Mouse (Mus musculus): Measurements from ENCODE around the gene Olfr703. TPM values are rescaled to one million over a fixed set of nuclear protein-coding genes. Genes with fewer than 3 reads are reported as not detected.

Olfr703 gene
- not detected in 2 replicates for polyA plus RNA-seq (2016; fragmentation: Nextera tagmentation; extraction: Ambion mirVana)

- Histone ChIP-seq H3K9me3 (replicated peaks) (no peaks in the 10 kb centered on the region), H3K27ac (replicated peaks) (no peak within 1 kb of the TSS), H3K27me3 (ENCODE audit: low read depth, poor library complexity, severe bottlenecking) (no peaks in the 10 kb centered on the region), H3K4me1 (no peaks in the 10 kb centered on the region), H3K4me3 (no peak within 1 kb of the TSS), H3K36me3 (no peaks in the 10 kb centered on the region)
- no peak for DNase-seq (ENCODE audit: low spot score)
- 61% methylated on average over 2 of the region's 2 CpGs for WGBS
Measured at GRCm38 (mm10) chr7:106843060-106843459, at the start of gene Olfr703. TSS of gene Olfr703 (plus strand) at chr7:106843360.

- no peak within 1 kb of the TSS for H3K27ac ChIP-seq (replicated peaks)
- WGBS = 91% methylated on average over 1 of the region's 1 CpGs
- H3K36me3 ChIP-seq = no peaks in the 10 kb centered on the region
- no peaks in the 10 kb centered on the region for H3K9me3 ChIP-seq (replicated peaks)
- H3K4me1 ChIP-seq = no peaks in the 10 kb centered on the region
- no peaks in the 10 kb centered on the region for H3K27me3 ChIP-seq (ENCODE audit: low read depth, poor library complexity, severe bottlenecking)
- H3K4me3 ChIP-seq = no peak within 1 kb of the TSS
- DNase-seq (ENCODE audit: low spot score) = no peak
Measured at GRCm38 (mm10) chr7:106808734-106809133, 34.4 kb upstream of the Olfr703 start, which contains the start of gene Olfr700. TSS of gene Olfr700 (minus strand) at chr7:106808834.

GRCm38 (mm10) chr7:106813829-106814228, 29.3 kb upstream of the Olfr703 start, which contains the start of gene Olfr701:
TSS of gene Olfr701 (plus strand) at chr7:106814129.
- no peaks in the 10 kb centered on the region for H3K9me3 ChIP-seq (replicated peaks)
- no peak for DNase-seq (ENCODE audit: low spot score)
- H3K4me3 ChIP-seq = no peak within 1 kb of the TSS
- 77% methylated on average over 2 of the region's 2 CpGs for WGBS
- H3K27ac ChIP-seq (replicated peaks) = no peak within 1 kb of the TSS
- no peaks in the 10 kb centered on the region for H3K27me3 ChIP-seq (ENCODE audit: low read depth, poor library complexity, severe bottlenecking)
- H3K36me3 ChIP-seq = no peaks in the 10 kb centered on the region
- H3K4me1 ChIP-seq = no peaks in the 10 kb centered on the region

GRCm38 (mm10) chr7:106815775-106816174, 27.4 kb upstream of the Olfr703 start:
- H3K4me1 ChIP-seq = no peaks in the 10 kb centered on the region
- H3K27ac ChIP-seq (replicated peaks) = no peak overlapping the region
- no peaks in the 10 kb centered on the region for H3K36me3 ChIP-seq
- no peaks in the 10 kb centered on the region for H3K27me3 ChIP-seq (ENCODE audit: low read depth, poor library complexity, severe bottlenecking)
- no peak for DNase-seq (ENCODE audit: low spot score)
- no peaks in the 10 kb centered on the region for H3K9me3 ChIP-seq (replicated peaks)
- WGBS = 78% methylated on average over 2 of the region's 2 CpGs
- H3K4me3 ChIP-seq = no peak overlapping the region

- H3K27ac ChIP-seq (replicated peaks) = no peak overlapping the region
- H3K4me1 ChIP-seq = no peaks in the 10 kb centered on the region
- H3K9me3 ChIP-seq (replicated peaks) = no peaks in the 10 kb centered on the region
- DNase-seq (ENCODE audit: low spot score) = no peak
- no peaks in the 10 kb centered on the region for H3K27me3 ChIP-seq (ENCODE audit: low read depth, poor library complexity, severe bottlenecking)
- no peak overlapping the region for H3K4me3 ChIP-seq
- no peaks in the 10 kb centered on the region for H3K36me3 ChIP-seq
Measured at GRCm38 (mm10) chr7:106818414-106818813, 24.7 kb upstream of the Olfr703 start.

GRCm38 (mm10) chr7:106833793-106834192, 9.4 kb upstream of the Olfr703 start, which contains the start of gene Olfr702:
TSS of gene Olfr702 (minus strand) at chr7:106833893.
- H3K27me3 ChIP-seq (ENCODE audit: low read depth, poor library complexity, severe bottlenecking) = no peaks in the 10 kb centered on the region
- H3K4me3 ChIP-seq = no peak within 1 kb of the TSS
- no peak for DNase-seq (ENCODE audit: low spot score)
- no peaks in the 10 kb centered on the region for H3K4me1 ChIP-seq
- H3K9me3 ChIP-seq (replicated peaks) = no peaks in the 10 kb centered on the region
- no peak within 1 kb of the TSS for H3K27ac ChIP-seq (replicated peaks)
- H3K36me3 ChIP-seq = no peaks in the 10 kb centered on the region

- H3K9me3 ChIP-seq (replicated peaks) = no peaks in the 10 kb centered on the region; the same call in 1 of the 2 replicates
- no peaks in the 10 kb centered on the region for H3K36me3 ChIP-seq
- no peaks in the 10 kb centered on the region for H3K4me1 ChIP-seq
- H3K27ac ChIP-seq (replicated peaks) = no peak within 1 kb of the TSS
- no peaks in the 10 kb centered on the region for H3K27me3 ChIP-seq (ENCODE audit: low read depth, poor library complexity, severe bottlenecking)
- no peak within 1 kb of the TSS for H3K4me3 ChIP-seq
- no peak for DNase-seq (ENCODE audit: low spot score)
Measured at GRCm38 (mm10) chr7:106862885-106863284, 19.7 kb downstream of the Olfr703 start, which contains the start of gene Olfr704. TSS of gene Olfr704 (plus strand) at chr7:106863185.

GRCm38 (mm10) chr7:106876791-106877190, 33.6 kb downstream of the Olfr703 start, which contains the start of gene Olfr705:
TSS of gene Olfr705 (minus strand) at chr7:106876891.
- no peaks in the 10 kb centered on the region for H3K27me3 ChIP-seq (ENCODE audit: low read depth, poor library complexity, severe bottlenecking)
- no peaks in the 10 kb centered on the region for H3K4me1 ChIP-seq
- 80% methylated on average over 3 of the region's 3 CpGs for WGBS
- H3K9me3 ChIP-seq (replicated peaks) = no peaks in the 10 kb centered on the region; the same call in 1 of the 2 replicates
- DNase-seq (ENCODE audit: low spot score) = no peak
- no peak within 1 kb of the TSS for H3K4me3 ChIP-seq
- H3K27ac ChIP-seq (replicated peaks) = no peak within 1 kb of the TSS
- H3K36me3 ChIP-seq = no peaks in the 10 kb centered on the region

- Histone ChIP-seq H3K27me3 (ENCODE audit: low read depth, poor library complexity, severe bottlenecking) (no peaks in the 10 kb centered on the region), H3K4me3 (no peak within 1 kb of the TSS), H3K4me1 (no peaks in the 10 kb centered on the region), H3K36me3 (no peaks in the 10 kb centered on the region), H3K9me3 (replicated peaks) (no peaks in the 10 kb centered on the region), H3K27ac (replicated peaks) (no peak within 1 kb of the TSS)
- WGBS = 75% methylated on average over 2 of the region's 2 CpGs
- DNase-seq (ENCODE audit: low spot score) = no peak
Measured at GRCm38 (mm10) chr7:106888062-106888461, 44.9 kb downstream of the Olfr703 start, which contains the start of gene Olfr706. TSS of gene Olfr706 (minus strand) at chr7:106888162.

Other genes starting within 250 kb of the Olfr703 start
- gene Olfr693, start 162.8 kb upstream of the Olfr703 start, polyA plus RNA-seq (2016; fragmentation: Nextera tagmentation; extraction: Ambion mirVana) = not detected in 2 replicates
- not detected in 2 replicates for gene Olfr694, start 151.5 kb upstream of the Olfr703 start, polyA plus RNA-seq (2016; fragmentation: Nextera tagmentation; extraction: Ambion mirVana)
- gene Olfr695, start 127.0 kb upstream of the Olfr703 start, polyA plus RNA-seq (2016; fragmentation: Nextera tagmentation; extraction: Ambion mirVana) = not detected in 2 replicates
- not detected in 2 replicates for gene Olfr697, start 100.9 kb upstream of the Olfr703 start, polyA plus RNA-seq (2016; fragmentation: Nextera tagmentation; extraction: Ambion mirVana)
- gene Olfr698, start 88.0 kb upstream of the Olfr703 start, polyA plus RNA-seq (2016; fragmentation: Nextera tagmentation; extraction: Ambion mirVana) = not detected in 2 replicates
- gene Olfr699, start 50.2 kb upstream of the Olfr703 start, polyA plus RNA-seq (2016; fragmentation: Nextera tagmentation; extraction: Ambion mirVana) = not detected in 2 replicates
- gene Olfr700, start 34.5 kb upstream of the Olfr703 start, polyA plus RNA-seq (2016; fragmentation: Nextera tagmentation; extraction: Ambion mirVana) = not detected in 2 replicates
- not detected in 2 replicates for gene Olfr701, start 29.2 kb upstream of the Olfr703 start, polyA plus RNA-seq (2016; fragmentation: Nextera tagmentation; extraction: Ambion mirVana)
- gene Olfr702, start 9.5 kb upstream of the Olfr703 start, polyA plus RNA-seq (2016; fragmentation: Nextera tagmentation; extraction: Ambion mirVana) = not detected in 2 replicates
- gene Olfr704, start 19.8 kb downstream of the Olfr703 start, polyA plus RNA-seq (2016; fragmentation: Nextera tagmentation; extraction: Ambion mirVana) = not detected in 2 replicates
- not detected in 2 replicates for gene Olfr705, start 33.5 kb downstream of the Olfr703 start, polyA plus RNA-seq (2016; fragmentation: Nextera tagmentation; extraction: Ambion mirVana)
- gene Olfr706, start 44.8 kb downstream of the Olfr703 start, polyA plus RNA-seq (2016; fragmentation: Nextera tagmentation; extraction: Ambion mirVana) = not detected in 2 replicates
- gene Olfr707, start 57.9 kb downstream of the Olfr703 start, polyA plus RNA-seq (2016; fragmentation: Nextera tagmentation; extraction: Ambion mirVana) = not detected in 2 replicates
- gene Olfr1532-ps1, start 64.6 kb downstream of the Olfr703 start, polyA plus RNA-seq (2016; fragmentation: Nextera tagmentation; extraction: Ambion mirVana) = not detected in 2 replicates
- not detected in 2 replicates for gene Olfr709-ps1, start 88.9 kb downstream of the Olfr703 start, polyA plus RNA-seq (2016; fragmentation: Nextera tagmentation; extraction: Ambion mirVana)
- not detected in 2 replicates for gene Olfr710, start 105.0 kb downstream of the Olfr703 start, polyA plus RNA-seq (2016; fragmentation: Nextera tagmentation; extraction: Ambion mirVana)
- not detected in 2 replicates for gene Olfr6, start 120.6 kb downstream of the Olfr703 start, polyA plus RNA-seq (2016; fragmentation: Nextera tagmentation; extraction: Ambion mirVana)
- not detected in 2 replicates for gene Olfr711, start 132.1 kb downstream of the Olfr703 start, polyA plus RNA-seq (2016; fragmentation: Nextera tagmentation; extraction: Ambion mirVana)
- not detected in 2 replicates for gene Olfr2, start 162.7 kb downstream of the Olfr703 start, polyA plus RNA-seq (2016; fragmentation: Nextera tagmentation; extraction: Ambion mirVana)
- gene Olfr713, start 187.8 kb downstream of the Olfr703 start, polyA plus RNA-seq (2016; fragmentation: Nextera tagmentation; extraction: Ambion mirVana) = not detected in 2 replicates
- not detected in 2 replicates for gene Olfr714, start 227.6 kb downstream of the Olfr703 start, polyA plus RNA-seq (2016; fragmentation: Nextera tagmentation; extraction: Ambion mirVana)
- not detected in 2 replicates for gene Olfr17, start 249.9 kb downstream of the Olfr703 start, polyA plus RNA-seq (2016; fragmentation: Nextera tagmentation; extraction: Ambion mirVana)